Mouse (Mus musculus) megakaryocyte, embryonic 14.5 days (primary cell): ENCODE data around the gene Serinc2.

Experiments used
- FLI1 ChIP-seq: IDR thresholded peaks from 2 replicates; pipeline ENCODE4 v1.6.1; 2012; ENCODE audit warnings: low read length, inconsistent platforms, mixed read lengths
- GATA1 ChIP-seq: IDR thresholded peaks from 3 replicates; pipeline ENCODE4 v1.6.1; 2012; ENCODE audit warnings: mixed read lengths, low read length, inconsistent platforms, borderline replicate concordance

DNA sequence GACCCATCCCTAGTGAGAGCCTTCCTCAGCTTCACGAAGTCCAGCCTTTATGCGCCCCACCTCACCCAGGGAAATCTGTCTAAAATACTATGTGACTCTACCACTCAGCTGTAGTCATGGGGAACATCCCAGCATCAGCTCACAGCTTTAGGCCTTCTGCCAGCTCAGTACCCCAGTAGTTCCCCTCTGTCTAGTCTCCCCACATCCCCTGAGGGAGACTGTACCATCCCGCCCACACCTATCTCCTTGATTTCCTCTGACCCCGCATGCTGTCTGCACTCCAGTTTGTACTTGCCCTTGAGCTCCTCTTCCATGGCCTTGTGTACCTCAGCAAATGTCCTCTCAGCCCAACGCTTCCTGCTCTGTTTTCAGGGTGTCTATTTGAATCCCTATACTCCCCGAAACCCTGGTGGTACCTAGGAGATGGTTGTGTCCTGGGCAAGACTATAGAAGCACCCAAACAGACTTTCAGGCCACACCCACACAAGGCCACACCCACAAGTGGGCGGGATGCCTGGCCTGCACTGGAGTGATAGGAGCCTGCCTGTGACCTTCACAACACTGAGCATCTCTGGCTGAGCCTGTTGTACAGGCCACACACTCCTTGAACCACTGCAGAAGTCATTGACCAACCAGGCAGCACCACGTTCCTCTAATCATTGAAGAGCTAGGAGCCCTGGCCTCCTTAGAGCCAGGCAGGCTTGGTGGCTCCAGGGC lies 26.4 kb downstream of the Serinc2 start:
- TF ChIP-seq GATA1 (no peak), FLI1 (no peak)
